Mouse (Mus musculus): Measurements from ENCODE around the gene Atp5h.

DNA sequence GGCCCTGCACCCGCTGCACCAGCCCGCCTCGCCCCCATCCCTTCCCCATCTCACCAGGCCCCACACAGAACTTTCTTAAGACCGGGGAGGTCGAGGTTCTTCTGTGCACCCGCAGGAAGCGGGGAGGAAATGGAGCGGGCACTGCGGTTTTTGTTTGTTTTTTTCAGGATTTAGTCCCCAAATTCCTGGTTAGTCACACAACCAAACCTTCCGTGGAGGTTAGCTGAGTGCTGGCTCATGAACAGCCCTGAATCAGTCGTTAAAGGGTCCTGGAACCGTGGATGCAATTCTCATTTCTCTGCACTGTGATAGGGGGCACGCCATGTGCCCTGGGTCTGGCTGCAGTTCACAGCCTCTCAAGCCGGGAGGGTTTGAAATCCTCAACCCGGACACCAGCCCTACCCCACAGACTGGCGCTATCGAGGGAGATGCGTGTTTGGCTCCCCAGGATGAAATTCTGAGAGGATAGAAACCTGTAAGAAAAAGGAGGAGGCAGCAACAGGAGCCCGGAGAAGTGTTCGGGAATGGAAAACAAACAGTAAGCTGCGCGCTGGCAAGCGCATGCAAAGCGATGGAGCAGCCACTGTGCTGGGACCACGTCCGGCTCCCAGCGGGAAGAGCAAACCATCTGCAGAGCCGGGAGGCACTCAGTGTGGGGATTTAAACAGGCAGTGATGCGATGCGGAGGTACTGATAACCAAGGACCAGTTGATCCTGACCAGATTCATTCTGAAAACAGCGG is 16.0 kb upstream of the Atp5h start:
- TF ChIP-seq CTCF (IDR thresholded peaks at IDR 0.05; ENCODE audit: low read depth, low read length) (no peak), GATA2 (IDR thresholded peaks at IDR 0.05; ENCODE audit: borderline replicate concordance, low read depth, low read length) (no peak), TAL1 (conservative IDR thresholded peaks at IDR 0.05; ENCODE audit: low read depth, low read length) (no peak)

Data from G1E (cell line).